Mouse (Mus musculus) ES-CJ7 (cell line): ENCODE data around the gene Gm498.

ENCODE experiments used
- DNase-seq: peaks from one replicate; pipeline ENCODE4 v3.0.0; 2011; ENCODE audit warnings: low read depth, low spot score

Gene Gm498

GRCm38 (mm10) chr7:143866538-143866937, at the start of gene Gm498:
TSS of gene Gm498 (plus strand) at chr7:143866838.
- DNase-seq: no peak

GRCm38 (mm10) chr7:143819201-143819600, 47.4 kb upstream of the Gm498 start:
- DNase-seq: no peak

GRCm38 (mm10) chr7:143821241-143821640, 45.4 kb upstream of the Gm498 start:
- DNase-seq: no peak

GRCm38 (mm10) chr7:143822375-143823265, 44.0 kb upstream of the Gm498 start, which contains the start of the genes Nadsyn1 and Dhcr7:
TSS of gene Nadsyn1 (minus strand) at chr7:143822849.
TSS of gene Dhcr7 (plus strand) at chr7:143823145.
- peak; percentile 99 for DNase-seq

- DNase-seq: peak; percentile 19
These were observed 43.4 kb upstream of the Gm498 start for GRCm38 (mm10) chr7:143823266-143823605.

- no peak for DNase-seq
These were observed 39.7 kb upstream of the Gm498 start for GRCm38 (mm10) chr7:143826985-143827384.

GRCm38 (mm10) chr7:143829504-143830331, 36.9 kb upstream of the Gm498 start:
- peak; percentile 99 for DNase-seq

GRCm38 (mm10) chr7:143830399-143830798, 36.2 kb upstream of the Gm498 start:
- DNase-seq: no peak

GRCm38 (mm10) chr7:143832196-143832595, 34.4 kb upstream of the Gm498 start:
- no peak for DNase-seq

- no peak for DNase-seq
These were observed 34.0 kb upstream of the Gm498 start for GRCm38 (mm10) chr7:143832611-143833010.

- no peak for DNase-seq
These were observed 33.0 kb upstream of the Gm498 start for GRCm38 (mm10) chr7:143833581-143834190.

- no peak for DNase-seq
These were observed 32.3 kb upstream of the Gm498 start for GRCm38 (mm10) chr7:143834316-143834715.

GRCm38 (mm10) chr7:143834972-143835371, 31.7 kb upstream of the Gm498 start:
- no peak for DNase-seq

GRCm38 (mm10) chr7:143837705-143838358, 28.8 kb upstream of the Gm498 start:
- no peak for DNase-seq

GRCm38 (mm10) chr7:143840121-143840520, 26.5 kb upstream of the Gm498 start:
- DNase-seq: no peak

GRCm38 (mm10) chr7:143841301-143841700, 25.3 kb upstream of the Gm498 start:
- no peak for DNase-seq

- no peak for DNase-seq
These were observed 18.4 kb upstream of the Gm498 start for GRCm38 (mm10) chr7:143848127-143848767.

- peak; percentile 37 for DNase-seq
These were observed 17.7 kb upstream of the Gm498 start for GRCm38 (mm10) chr7:143848768-143849482.

GRCm38 (mm10) chr7:143868874-143869273, 2.2 kb downstream of the Gm498 start:
- no peak for DNase-seq

GRCm38 (mm10) chr7:143883717-143884116, 17.1 kb downstream of the Gm498 start:
- no peak for DNase-seq
